10 mouse cellular contexts compared by ENCODE assay signal in genomic region chr17:6835333-6835916, GRCm38 (mm10). TPM values are rescaled to one million over a fixed set of nuclear protein-coding genes. Genes with fewer than 3 reads are reported as not detected.
A peak's percentile ranks its signal among the peaks of the same experiment; 100 is the strongest.
DNase-seq lines count a peak whose midpoint lies in the region; ATAC-seq and TF ChIP-seq lines count a peak whose summit lies in the region.
"Had no signal": no experiment of that assay in that cellular context is flagged by ENCODE, and none has a peak within 500 bp of the region (broad histone marks: within the 10 kb centered on the region; RNA-seq: fewer than 3 reads in every experiment).

No protein-coding gene starts in this region.

- no peak overlapping the region for H3K4me3 ChIP-seq in lung, postnatal 0 days (ENCODE audit: low read depth, low read length)
- H3K4me3 ChIP-seq in kidney, embryonic 16.5 days (ENCODE audit: low read length): no peak overlapping the region
- H3K4me3 ChIP-seq: forebrain, embryonic 13.5 days; liver, embryonic 12.5 days had no signal

- no peaks in the 10 kb centered on the region for H3K36me3 ChIP-seq in lung, postnatal 0 days (ENCODE audit: insufficient read depth, low read length)
- no peaks in the 10 kb centered on the region for H3K36me3 ChIP-seq in kidney, embryonic 16.5 days (ENCODE audit: insufficient read depth, low read length)
- H3K36me3 ChIP-seq: liver, embryonic 12.5 days had no signal

- H3K9ac ChIP-seq in lung, postnatal 0 days (replicated peaks; ENCODE audit: low read depth): no peak overlapping the region
- H3K9ac ChIP-seq in kidney, embryonic 16.5 days (replicated peaks; ENCODE audit: low read length): no peak overlapping the region
- H3K9ac ChIP-seq: forebrain, embryonic 13.5 days; liver, embryonic 12.5 days had no signal

- ATAC-seq in erythroid progenitor cell, adult 5-6 weeks (replicated peaks; ENCODE audit: low FRiP score, poor library complexity, severe bottlenecking): 0 out of 2 replicates have a peak, but pooled peaks have one; percentile 30
- peak; percentile 99 for ATAC-seq in lung, postnatal 0 days
- no peak for ATAC-seq in kidney, embryonic 16.5 days (ENCODE audit: low FRiP score, low TSS enrichment)
- ATAC-seq: forebrain, embryonic 13.5 days; liver, embryonic 12.5 days had no signal

- H3K27ac ChIP-seq in lung, postnatal 0 days (ENCODE audit: low read length): peak overlapping the region; percentile 79
- H3K27ac ChIP-seq in kidney, embryonic 16.5 days (ENCODE audit: low read length): no peak overlapping the region
- H3K27ac ChIP-seq: forebrain, embryonic 13.5 days; liver, embryonic 12.5 days had no signal

- 31% methylated on average over 7 of the region's 7 CpGs for WGBS in lung, postnatal 0 days
- 52% methylated on average over 7 of the region's 7 CpGs for WGBS in kidney, embryonic 16.5 days

- H3K9me3 ChIP-seq in lung, postnatal 0 days (ENCODE audit: low read length): no peaks in the 10 kb centered on the region
- H3K9me3 ChIP-seq in kidney, embryonic 16.5 days (ENCODE audit: low read length): no peaks in the 10 kb centered on the region
- H3K9me3 ChIP-seq: forebrain, embryonic 13.5 days; liver, embryonic 12.5 days had no signal

- H3K4me1 ChIP-seq in lung, postnatal 0 days (ENCODE audit: insufficient read depth, low read depth, low read length): peaks cover 5% of the 10 kb centered on the region; the same call in 1 of the 2 replicates
- no peaks in the 10 kb centered on the region for H3K4me1 ChIP-seq in kidney, embryonic 16.5 days (ENCODE audit: insufficient read depth, low read length)
- H3K4me1 ChIP-seq: forebrain, embryonic 13.5 days; liver, embryonic 12.5 days had no signal

- peak; percentile 35 for TF ChIP-seq CTCF in lung, postnatal 0 days (IDR thresholded peaks at IDR 0.05)

- peak; percentile 98 for TF ChIP-seq EP300 in lung, postnatal 0 days (IDR thresholded peaks at IDR 0.05)

- no peak overlapping the region for H3K4me2 ChIP-seq in lung, postnatal 0 days (replicated peaks; ENCODE audit: low read depth, low read length)
- no peak overlapping the region for H3K4me2 ChIP-seq in kidney, embryonic 16.5 days (replicated peaks; ENCODE audit: low read depth, low read length)
- H3K4me2 ChIP-seq: forebrain, embryonic 13.5 days; liver, embryonic 12.5 days had no signal

- DNase-seq in urinary bladder, postnatal 25 days (ENCODE audit: low spot score): peak; percentile 42
- DNase-seq in urinary bladder, adult 2 months (ENCODE audit: low spot score): no peak
- peak; percentile 96 for DNase-seq in lung, postnatal 0 days (ENCODE audit: low spot score)
- no peak for DNase-seq in cerebellum, adult 11-12 months
- no peak for DNase-seq in frontal cortex, postnatal 14 days (ENCODE audit: low spot score in 2 of 2)
- DNase-seq: cerebellum, postnatal 14 days had no signal

- H3K27me3 ChIP-seq in lung, postnatal 0 days (replicated peaks; ENCODE audit: insufficient read depth, low read length): no peaks in the 10 kb centered on the region
- no peaks in the 10 kb centered on the region for H3K27me3 ChIP-seq in kidney, embryonic 16.5 days (ENCODE audit: insufficient read depth, low read length)

RNA-seq across cellular contexts. Expression of gene Ezr, which starts 52.8 kb away (rescaled TPM):
- 104 and 106 TPM in 2 replicates for polyA plus RNA-seq in urinary bladder, adult 2 months (2012; rRNA removed)
- 59.5 and 69.6 TPM in 2 replicates for total RNA-seq in erythroid progenitor cell, adult 5-6 weeks (2015; ENCODE audit: low replicate concordance)
- total RNA-seq in erythroid progenitor cell, adult 5-6 weeks (2017; ENCODE audit: low replicate concordance): 196 and 254 TPM in 2 replicates
- polyA plus RNA-seq in lung, postnatal 0 days (2015; fragmentation: Nextera tagmentation; extraction: Ambion mirVana): 275 and 288 TPM in 2 replicates
- polyA plus RNA-seq in kidney, embryonic 16.5 days (2015; fragmentation: Nextera tagmentation; extraction: Ambion mirVana): 240 and 248 TPM in 2 replicates

Comparison
In these comparisons a context has a peak if more than half of its experiments do, and no peak if none do; other contexts are left out.
1. DNase-seq: peak in urinary bladder, postnatal 25 days (single experiment) and lung, postnatal 0 days (single experiment); none in urinary bladder, adult 2 months (single experiment), cerebellum, adult 11-12 months (single experiment) and frontal cortex, postnatal 14 days (0 of 2).